ENCODE assay signal across 16 mouse cellular contexts in genomic region chr6:72607676-72608075, GRCm38 (mm10).
"Had no signal": no experiment of that assay in that cellular context is flagged by ENCODE, and none has a peak within 500 bp of the region (broad histone marks: within the 10 kb centered on the region; RNA-seq: fewer than 3 reads in every experiment).

No protein-coding gene starts in this region.

- ATAC-seq: lung, postnatal 0 days; midbrain, embryonic 13.5 days had no signal

- H3K4me2 ChIP-seq: limb, embryonic 12.5 days; liver, embryonic 15.5 days; midbrain, embryonic 13.5 days; neural tube, embryonic 12.5 days had no signal

- H3K9ac ChIP-seq: limb, embryonic 12.5 days; liver, embryonic 15.5 days; midbrain, embryonic 13.5 days; neural tube, embryonic 12.5 days had no signal

- DNase-seq: layer of hippocampus, adult 9-11 months; layer of hippocampus, postnatal 36 days; liver; lung, adult 2 months; lung, postnatal 36 days; retina, postnatal 1 day; right cerebral cortex, postnatal 4 days; spleen, adult 18-20 months; thymus, adult 18-20 months; thymus, postnatal 14 days had no signal

- H3K9me3 ChIP-seq: limb, embryonic 12.5 days; liver, embryonic 15.5 days; midbrain, embryonic 13.5 days; neural tube, embryonic 12.5 days had no signal

- H3K27ac ChIP-seq: limb, embryonic 12.5 days; liver, embryonic 15.5 days; midbrain, embryonic 13.5 days; neural tube, embryonic 12.5 days had no signal

- H3K4me1 ChIP-seq: limb, embryonic 12.5 days; liver, embryonic 15.5 days; midbrain, embryonic 13.5 days; neural tube, embryonic 12.5 days had no signal

- H3K4me3 ChIP-seq: limb, embryonic 12.5 days; liver, embryonic 15.5 days; midbrain, embryonic 13.5 days; myocyte; neural tube, embryonic 12.5 days had no signal

- H3K27me3 ChIP-seq: limb, embryonic 12.5 days; liver, embryonic 15.5 days; midbrain, embryonic 13.5 days; neural tube, embryonic 12.5 days had no signal
